Mouse (Mus musculus): ENCODE data around the gene Ccdc181.

DNA sequence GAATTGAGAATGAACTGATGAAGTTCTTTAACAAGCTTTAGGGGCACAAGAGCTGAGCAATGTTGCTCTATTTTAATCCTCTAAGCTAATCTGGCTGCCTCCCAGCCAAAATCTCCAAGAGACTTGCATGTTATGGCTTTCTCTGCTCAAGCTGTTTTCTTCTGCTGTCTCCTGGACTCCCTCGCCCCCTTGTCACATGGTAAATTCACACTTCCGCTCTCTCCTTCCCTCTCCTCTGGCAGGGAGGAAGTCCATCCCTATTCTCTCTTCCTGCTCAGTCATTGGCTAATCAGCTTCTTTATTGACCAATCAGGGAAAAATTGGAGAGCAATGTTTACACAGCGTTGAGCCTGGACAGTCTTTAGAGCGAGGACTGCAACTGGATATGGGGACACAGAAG, 60.5 kb downstream of the Ccdc181 start:
- TF ChIP-seq TAL1 (IDR thresholded peaks at IDR 0.05; ENCODE audit: low read length) (no peak), GATA1 (IDR thresholded peaks at IDR 0.05; ENCODE audit: low read length) (no peak)

Data from erythroblast, embryonic 14.5 days (primary cell).